Mouse (Mus musculus): ENCODE measurements around the gene Neurl2.
A peak's percentile ranks its signal among the peaks of the same experiment; 100 is the strongest.

Gene Neurl2

DNA sequence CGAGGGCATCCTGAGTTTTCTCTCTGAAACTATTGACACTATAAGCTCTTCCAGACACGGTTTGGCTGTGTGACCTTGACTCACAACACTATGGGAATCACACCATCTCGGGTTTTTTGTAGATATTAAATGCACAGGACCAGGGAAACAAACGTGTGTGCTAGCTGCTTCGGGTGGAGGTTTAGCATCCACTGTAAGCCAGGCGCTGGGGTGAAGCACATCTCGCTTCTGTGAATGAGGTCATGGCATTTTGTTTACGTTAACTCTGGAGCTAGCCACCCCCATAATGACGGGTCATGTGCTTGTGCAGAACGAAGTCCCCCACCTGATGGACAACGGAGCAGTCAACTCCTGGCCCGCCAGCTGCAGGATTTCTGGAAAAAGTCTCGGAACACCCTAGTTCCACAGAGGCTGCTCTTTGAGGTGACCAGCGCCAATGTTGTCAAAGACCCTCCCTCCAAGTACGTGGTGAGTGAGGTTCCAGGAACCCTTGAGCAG is 46.8 kb downstream of the Neurl2 start:
- no peak for DNase-seq (ENCODE audit: low spot score in 2 of 2)

- peak; percentile 38 to 51 for DNase-seq (ENCODE audit: low spot score in 2 of 2)
These were observed 47.5 kb downstream of the Neurl2 start, which contains the start of gene Snx21 for GRCm38 (mm10) chr2:164785481-164786387. Gene Snx21 (plus strand): TSS chr2:164785823.

- DNase-seq (ENCODE audit: low spot score in 2 of 2) = no peak
These were observed 48.3 kb downstream of the Neurl2 start for GRCm38 (mm10) chr2:164784869-164785420.

DNA sequence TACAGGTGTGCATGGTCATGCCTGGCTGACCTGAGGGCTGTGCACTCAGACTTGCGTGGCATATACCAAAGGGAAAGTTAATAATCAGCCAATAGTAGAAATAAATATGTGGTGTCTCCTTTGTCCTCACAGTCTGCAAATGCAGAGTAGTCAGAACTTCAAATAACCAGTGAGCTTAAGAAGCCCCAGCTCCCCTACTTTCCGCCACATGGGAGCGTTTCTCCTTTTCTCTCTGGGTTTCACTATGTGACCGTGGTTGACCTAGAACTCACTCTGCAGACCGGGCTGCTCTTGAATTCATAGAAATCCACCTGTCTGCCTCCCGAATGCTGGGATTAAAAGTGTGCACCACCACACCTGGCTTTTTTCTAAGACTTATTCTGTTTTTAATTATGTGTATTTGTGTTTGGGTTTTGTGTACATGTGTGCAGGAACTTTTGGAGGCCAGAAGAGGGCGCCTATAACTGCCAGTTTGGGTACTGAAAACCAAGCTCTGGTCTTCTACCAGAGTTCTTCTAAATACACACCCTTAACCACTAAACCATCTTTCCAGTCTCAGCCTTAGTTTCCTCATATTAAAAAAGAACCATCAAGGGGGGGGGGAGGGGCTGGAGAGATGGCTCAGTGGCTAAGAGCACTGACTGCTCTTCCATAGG is 49.2 kb downstream of the Neurl2 start:
- no peak for DNase-seq (ENCODE audit: low spot score in 2 of 2)

DNA sequence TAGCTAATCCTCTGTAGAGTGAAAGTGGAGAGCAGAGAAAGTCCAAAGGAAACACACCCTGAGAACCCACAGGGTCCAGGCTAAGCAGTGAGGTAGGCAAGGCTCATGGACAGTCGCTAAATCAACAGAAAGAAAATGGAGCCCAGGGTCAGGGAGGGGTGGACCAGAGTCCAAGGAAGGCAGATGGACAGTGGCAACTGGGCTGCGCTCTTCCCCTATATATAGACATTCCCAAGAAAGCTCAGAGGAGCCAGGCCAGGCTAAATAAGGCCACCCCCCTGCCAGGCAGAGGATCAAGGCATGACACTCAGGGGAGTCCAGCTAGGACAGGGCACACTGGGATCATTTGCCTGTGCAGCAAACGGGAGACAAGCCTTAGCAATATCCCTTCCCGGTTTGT is 51.4 kb downstream of the Neurl2 start:
- DNase-seq (ENCODE audit: low spot score in 2 of 2) = no peak
